Mouse (Mus musculus) myocyte (in vitro differentiated cells): Measurements from ENCODE around the gene Alg9. TPM values are rescaled to one million over a fixed set of nuclear protein-coding genes. Genes with fewer than 3 reads are reported as not detected.

Experiments
- H3K27me3 ChIP-seq: one replicate; pipeline ENCODE4 v1.6.1; 2011; ENCODE audit not compliant: control insufficient read depth, insufficient read depth, insufficient read length
- H3K36me3 ChIP-seq: one replicate; pipeline ENCODE4 v1.6.1; 2011; ENCODE audit not compliant: control insufficient read depth, insufficient read depth
- H3K4me2 ChIP-seq: one replicate; pipeline ENCODE4 v1.6.1; 2011; ENCODE audit warnings: low read depth, control low read depth
- H3K4me3 ChIP-seq: one replicate; pipeline ENCODE4 v1.5.1; 2011; ENCODE audit warnings: mild to moderate bottlenecking, control low read depth, moderate library complexity
- H3K79me2 ChIP-seq: one replicate; pipeline ENCODE4 v1.6.1; 2011; ENCODE audit not compliant: control insufficient read depth, insufficient read depth
- H3ac ChIP-seq: one replicate; pipeline ENCODE4 v1.6.1; 2011; ENCODE audit not compliant: control insufficient read depth, insufficient read length
- CEBPB ChIP-seq: IDR thresholded peaks from 2 replicates; pipeline ENCODE4 v1.6.1; 2011; ENCODE audit warnings: mild to moderate bottlenecking, moderate library complexity; ENCODE audit not compliant: poor library complexity, insufficient read depth, severe bottlenecking
- E2F4 ChIP-seq: IDR thresholded peaks from one replicate; pipeline ENCODE4 v1.6.1; 2011; ENCODE audit warnings: mild to moderate bottlenecking, control low read depth, moderate library complexity; ENCODE audit not compliant: insufficient read depth
- MAX ChIP-seq: IDR thresholded peaks from one replicate; pipeline ENCODE4 v1.6.1; 2011; ENCODE audit warnings: low read depth, mild to moderate bottlenecking, control low read depth
- MYOD1 ChIP-seq, 3 experiments: IDR thresholded peaks; one replicate each; pipeline ENCODE4 v1.6.1; 2011; ENCODE audit warnings: control low read depth in 2 of 3, low read depth in 2 of 3, mild to moderate bottlenecking in 2 of 3, moderate library complexity in 1 of 3; ENCODE audit not compliant: insufficient read length in 2 of 3, control insufficient read depth in 1 of 3
- MYOG ChIP-seq, 3 experiments: IDR thresholded peaks; one replicate each; pipeline ENCODE4 v1.6.1; 2011; ENCODE audit warnings: control low read depth in 2 of 3, low read depth in 2 of 3, mild to moderate bottlenecking in 2 of 3; ENCODE audit not compliant: insufficient read length in 2 of 3, control insufficient read depth in 1 of 3, insufficient read depth in 1 of 3
- POLR2A ChIP-seq: IDR thresholded peaks from one replicate; pipeline ENCODE4 v1.6.1; 2011; ENCODE audit warnings: low read depth, mild to moderate bottlenecking, control low read depth, moderate library complexity; ENCODE audit not compliant: insufficient read length
- POLR2AphosphoS2 ChIP-seq: IDR thresholded peaks from one replicate; pipeline ENCODE4 v1.6.1; 2011; ENCODE audit warnings: low read depth, control low read depth; ENCODE audit not compliant: insufficient read length
- REST ChIP-seq: IDR thresholded peaks from one replicate; pipeline ENCODE4 v1.6.1; 2011; ENCODE audit warnings: mild to moderate bottlenecking, control low read depth, moderate library complexity; ENCODE audit not compliant: insufficient read depth, insufficient read length
- SRF ChIP-seq: IDR thresholded peaks from one replicate; pipeline ENCODE4 v1.6.1; 2011; ENCODE audit warnings: low read depth; ENCODE audit not compliant: control insufficient read depth, insufficient read length
- TCF12 ChIP-seq: IDR thresholded peaks from one replicate; pipeline ENCODE4 v1.6.1; 2011; ENCODE audit warnings: mild to moderate bottlenecking, control low read depth; ENCODE audit not compliant: poor library complexity, insufficient read depth, severe bottlenecking
- TCF3 ChIP-seq: IDR thresholded peaks from one replicate; pipeline ENCODE4 v1.6.1; 2011; ENCODE audit warnings: low read depth, control low read depth; ENCODE audit not compliant: insufficient read length
- USF1 ChIP-seq: IDR thresholded peaks from one replicate; pipeline ENCODE4 v1.6.1; 2011; ENCODE audit warnings: low read depth, mild to moderate bottlenecking, control low read depth, moderate library complexity
- polyA plus RNA-seq: library from polyadenylated mRNA; unstranded; fragments of >200 nt; fragmentation: generic; extraction: Trizol; gene quantifications from one replicate; pipeline ENCODE4 v1.2.1, GENCODE M21; 2012; ENCODE audit warnings: missing spikeins

Gene Alg9
- polyA plus RNA-seq, 1 experiment, result 22.5 TPM

GRCm38 (mm10) chr9:50836097-50836496 is 61.3 kb downstream of the Alg9 start:
- TF ChIP-seq REST (no peak), CEBPB (no peak), E2F4 (no peak), POLR2A (no peak), USF1 (no peak), TCF3 (no peak), POLR2AphosphoS2 (no peak), MAX (no peak), TCF12 (no peak), MYOD1 (IDR thresholded peaks at IDR 0.05; ENCODE audit: control insufficient read depth in 1 of 3, insufficient read length in 2 of 3, low read depth in 2 of 3) (no peak), MYOG (IDR thresholded peaks at IDR 0.05; ENCODE audit: control insufficient read depth in 1 of 3, insufficient read depth in 1 of 3, insufficient read length in 2 of 3, low read depth in 2 of 3) (no peak), SRF (no peak)
- Histone ChIP-seq H3K4me3 (no peak overlapping the region), H3K79me2 (no peaks in the 10 kb centered on the region), H3K27me3 (no peaks in the 10 kb centered on the region), H3K36me3 (peaks cover 5% of the 10 kb centered on the region), H3K4me2 (no peak overlapping the region), H3ac (no peak overlapping the region)

GRCm38 (mm10) chr9:50841079-50841789 is 66.4 kb downstream of the Alg9 start:
- Histone ChIP-seq H3K27me3 (no peaks in the 10 kb centered on the region), H3K4me2 (no peak overlapping the region), H3K36me3 (no peaks in the 10 kb centered on the region), H3ac (no peak overlapping the region), H3K4me3 (no peak overlapping the region), H3K79me2 (no peaks in the 10 kb centered on the region)
- TF ChIP-seq TCF12 (no peak), USF1 (no peak), MAX (no peak), POLR2AphosphoS2 (no peak)

- Histone ChIP-seq H3K4me2 (no peak within 1 kb of the TSS), H3K4me3 (no peak within 1 kb of the TSS), H3K36me3 (no peaks in the 10 kb centered on the region), H3K79me2 (no peaks in the 10 kb centered on the region), H3ac (no peak within 1 kb of the TSS), H3K27me3 (no peaks in the 10 kb centered on the region)
- no peak for TF ChIP-seq MYOG (IDR thresholded peaks at IDR 0.05; ENCODE audit: control insufficient read depth in 1 of 3, insufficient read depth in 1 of 3, insufficient read length in 2 of 3, low read depth in 2 of 3)
- no peak for TF ChIP-seq CEBPB
- no peak for TF ChIP-seq TCF12
- no peak for TF ChIP-seq E2F4
- TF ChIP-seq MAX, result no peak
- TF ChIP-seq MYOD1 (IDR thresholded peaks at IDR 0.05; ENCODE audit: control insufficient read depth in 1 of 3, insufficient read length in 2 of 3, low read depth in 2 of 3), result no peak
- no peak for TF ChIP-seq TCF3
- TF ChIP-seq POLR2A, result no peak
- TF ChIP-seq POLR2AphosphoS2, result no peak
- TF ChIP-seq SRF, result no peak
- no peak for TF ChIP-seq USF1
- TF ChIP-seq REST, result no peak
Measured at GRCm38 (mm10) chr9:50845081-50845480, 70.3 kb downstream of the Alg9 start, which contains the start of gene Ppp2r1b. TSS of gene Ppp2r1b (plus strand) at chr9:50845301.

GRCm38 (mm10) chr9:50845547-50845946 is 70.7 kb downstream of the Alg9 start:
- Histone ChIP-seq H3K79me2 (no peaks in the 10 kb centered on the region), H3K36me3 (no peaks in the 10 kb centered on the region), H3ac (no peak overlapping the region), H3K4me2 (no peak overlapping the region), H3K4me3 (no peak overlapping the region), H3K27me3 (no peaks in the 10 kb centered on the region)
- no peak for TF ChIP-seq TCF12
- TF ChIP-seq MYOG (IDR thresholded peaks at IDR 0.05; ENCODE audit: control insufficient read depth in 1 of 3, insufficient read depth in 1 of 3, insufficient read length in 2 of 3, low read depth in 2 of 3), result no peak
- no peak for TF ChIP-seq CEBPB
- TF ChIP-seq REST, result no peak
- no peak for TF ChIP-seq TCF3
- no peak for TF ChIP-seq MYOD1 (IDR thresholded peaks at IDR 0.05; ENCODE audit: control insufficient read depth in 1 of 3, insufficient read length in 2 of 3, low read depth in 2 of 3)
- no peak for TF ChIP-seq POLR2AphosphoS2

GRCm38 (mm10) chr9:50847133-50847532 is 72.3 kb downstream of the Alg9 start:
- no peak for TF ChIP-seq E2F4
- no peak for TF ChIP-seq CEBPB
- TF ChIP-seq TCF3, result no peak
- TF ChIP-seq MAX, result no peak
- TF ChIP-seq MYOG (IDR thresholded peaks at IDR 0.05; ENCODE audit: control insufficient read depth in 1 of 3, insufficient read depth in 1 of 3, insufficient read length in 2 of 3, low read depth in 2 of 3), result no peak
- no peak for TF ChIP-seq MYOD1 (IDR thresholded peaks at IDR 0.05; ENCODE audit: control insufficient read depth in 1 of 3, insufficient read length in 2 of 3, low read depth in 2 of 3)
- no peak for TF ChIP-seq SRF
- TF ChIP-seq REST, result no peak
- TF ChIP-seq POLR2A, result no peak
- no peak for TF ChIP-seq USF1
- no peak for TF ChIP-seq TCF12
- TF ChIP-seq POLR2AphosphoS2, result no peak
- Histone ChIP-seq H3K79me2 (no peaks in the 10 kb centered on the region), H3K4me2 (no peak overlapping the region), H3ac (no peak overlapping the region), H3K27me3 (no peaks in the 10 kb centered on the region), H3K36me3 (no peaks in the 10 kb centered on the region), H3K4me3 (no peak overlapping the region)
